Mouse (Mus musculus) liver, embryonic 14.5 days (tissue): ENCODE measurements around the gene Arid1a. TPM values are rescaled to one million over a fixed set of nuclear protein-coding genes. Genes with fewer than 3 reads are reported as not detected.
A peak's percentile ranks its signal among the peaks of the same experiment; 100 is the strongest.

Source experiments
- ATAC-seq: fragments of 200-750 bp; cut with Nextera tagmentation; 2 replicates; pipeline ENCODE4 v1.8.0; 2017; ENCODE audit warnings: moderate number of reproducible peaks, mild to moderate bottlenecking, moderate library complexity; ENCODE audit not compliant: insufficient read depth
- DNase-seq, 3 experiments: peaks; one replicate each; pipeline ENCODE4 v3.0.0-alpha.2; 2012 to 2013; ENCODE audit warnings: low read depth in 3 of 3, low spot score in 3 of 3
- H3K27ac ChIP-seq: fragments of 300-500 bp; sonication (generic); 2 replicates; pipeline ENCODE4 v1.5.1; 2014; ENCODE audit warnings: moderate library complexity, mild to moderate bottlenecking, control low read depth, inconsistent platforms
- H3K27me3 ChIP-seq: fragments of 300-500 bp; sonication (generic); 2 replicates; pipeline ENCODE4 v1.6.1; 2014; ENCODE audit warnings: mild to moderate bottlenecking, low read length, moderate library complexity; ENCODE audit not compliant: control insufficient read depth, insufficient read depth
- H3K36me3 ChIP-seq: fragments of 300-500 bp; sonication (generic); replicated peaks from 2 replicates; pipeline ENCODE4 v1.6.1; 2014; ENCODE audit warnings: low read depth; ENCODE audit not compliant: control insufficient read depth, insufficient read depth
- H3K4me1 ChIP-seq, 2 experiments: fragments of 200-500 bp in 1 of 2; fragments of 300-500 bp in 1 of 2; sonication (generic) in 1 of 2; replicated peaks; 2 replicates each; pipeline ENCODE4 v1.6.1; 2012 to 2014; ENCODE audit warnings: antibody characterized with exemption in 1 of 2, inconsistent platforms in 1 of 2, low read length in 1 of 2; ENCODE audit not compliant: control insufficient read depth in 2 of 2, insufficient read depth in 2 of 2
- H3K4me2 ChIP-seq: fragments of 300-500 bp; sonication (generic); 2 replicates; pipeline ENCODE4 v1.6.1; 2014; ENCODE audit warnings: low read depth, mild to moderate bottlenecking, control low read depth, moderate library complexity
- H3K4me3 ChIP-seq, 2 experiments: fragments of 200-500 bp in 1 of 2; fragments of 300-500 bp in 1 of 2; sonication (generic) in 1 of 2; 2 replicates each; pipeline ENCODE4 v1.5.1; 2012 to 2014; ENCODE audit warnings: low read depth in 2 of 2, low read length in 2 of 2, mild to moderate bottlenecking in 2 of 2, control low read depth in 1 of 2, inconsistent platforms in 1 of 2, moderate library complexity in 1 of 2; ENCODE audit not compliant: insufficient read depth in 1 of 2
- H3K9ac ChIP-seq: fragments of 300-500 bp; sonication (generic); replicated peaks from 2 replicates; pipeline ENCODE4 v1.6.1; 2014; ENCODE audit warnings: mild to moderate bottlenecking, control low read depth, moderate library complexity
- H3K9me3 ChIP-seq: fragments of 300-500 bp; sonication (generic); 2 replicates; pipeline ENCODE4 v1.6.1; 2016; ENCODE audit warnings: low read length, mixed read lengths; ENCODE audit not compliant: control insufficient read depth
- CTCF ChIP-seq: IDR thresholded peaks from 2 replicates; pipeline ENCODE4 v1.5.1; 2016; ENCODE audit warnings: antibody characterized with exemption, low read depth, control low read depth
- EP300 ChIP-seq: IDR thresholded peaks from 2 replicates; pipeline ENCODE4 v1.6.1; 2016; ENCODE audit warnings: antibody characterized with exemption, low read depth
- WGBS: fragments of 180-500 bp; shearing (Covaris S2); extraction: QIAGEN DNeasy Blood & Tissue Kit; methylation state at CpG from one replicate; pipeline ENCODE4 v1.1.7; 2014; ENCODE audit not compliant: insufficient replicate concordance; 5-methylcytosine and 5-hydroxymethylcytosine counted together
- polyA plus RNA-seq, 2 experiments: library from polyadenylated mRNA; depleted of rRNA in 1 of 2; stranded (reverse) in 1 of 2; unstranded in 1 of 2; fragments of >200 nt; fragmentation: Nextera tagmentation in 1 of 2; extraction: Ambion mirVana in 1 of 2; gene quantifications; 2 replicates each; pipeline versions ENCODE4 v1.2.1 to v1.2.3; 2012 to 2014

Arid1a gene
- polyA plus RNA-seq, 2 experiments = 7.4 to 11.9 TPM

GRCm38 (mm10) chr4:133755861-133756371 lies 653 bp downstream of the Arid1a start:
- Histone ChIP-seq H3K9ac (peak overlapping the region; percentile 99), H3K4me2 (peak overlapping the region; percentile 76), H3K36me3 (no peaks in the 10 kb centered on the region), H3K27ac (peak overlapping the region; percentile 94), H3K4me3 (peak overlapping the region; percentile 80 to 90), H3K9me3 (no peaks in the 10 kb centered on the region), H3K27me3 (no peaks in the 10 kb centered on the region), H3K4me1 (peaks cover 18 to 24% of the 10 kb centered on the region in 2 experiments)
- TF ChIP-seq EP300 = no peak
- TF ChIP-seq CTCF = no peak
- no peak for DNase-seq
- no peak for ATAC-seq
- 9% methylated on average over 11 of the region's 11 CpGs for WGBS

DNA sequence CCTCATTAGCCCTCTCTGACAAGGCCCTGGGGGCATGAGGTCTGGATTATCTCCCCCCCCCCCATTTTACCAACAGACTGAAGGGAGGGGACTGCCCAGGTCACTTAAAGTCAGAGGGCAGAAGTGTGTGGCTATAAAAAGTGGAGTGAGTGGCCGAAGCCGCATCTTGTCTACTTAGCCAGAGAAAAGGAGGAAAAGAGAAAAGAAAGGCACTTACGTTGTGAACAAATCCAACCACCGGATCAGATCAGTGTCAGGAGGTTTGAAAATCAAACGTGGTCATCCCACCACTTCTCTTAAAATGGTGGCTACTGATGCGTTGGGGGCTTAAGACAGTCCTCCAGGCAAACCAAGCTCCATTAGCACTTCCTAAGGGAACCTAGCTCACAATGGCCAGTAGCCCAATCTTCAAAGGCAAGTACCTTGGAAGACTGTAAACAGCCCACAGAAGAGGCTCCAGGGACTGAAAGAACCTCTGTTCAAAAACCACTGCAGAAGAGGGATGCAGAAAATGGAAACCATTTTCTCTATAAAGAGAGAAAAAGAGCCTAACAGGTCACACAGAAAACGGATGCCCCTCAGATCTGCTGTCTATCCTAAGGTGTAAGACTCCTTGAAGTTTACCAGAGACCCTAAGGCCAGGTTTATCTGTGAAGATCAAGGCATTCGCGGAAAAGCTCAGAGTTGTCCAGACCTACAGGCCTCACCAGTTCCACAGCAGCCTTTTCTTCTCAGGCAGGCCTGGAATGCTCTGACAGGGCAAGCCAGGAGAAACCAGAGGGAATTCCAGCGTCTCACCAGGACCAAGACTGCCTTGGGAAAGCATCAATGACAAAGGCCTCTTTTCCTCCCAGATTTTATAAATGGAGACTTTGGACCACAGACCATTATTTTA lies 1.5 kb downstream of the Arid1a start:
- H3K36me3 ChIP-seq = no peaks in the 10 kb centered on the region
- H3K9ac ChIP-seq = peak overlapping the region; percentile 99
- H3K4me2 ChIP-seq = peak overlapping the region; percentile 76
- 16% methylated on average over 10 of the region's 10 CpGs for WGBS
- H3K9me3 ChIP-seq = no peaks in the 10 kb centered on the region
- TF ChIP-seq EP300 (no peak), CTCF (no peak)
- no peaks in the 10 kb centered on the region for H3K27me3 ChIP-seq
- DNase-seq = no peak
- peak overlapping the region; percentile 94 for H3K27ac ChIP-seq
- H3K4me3 ChIP-seq = peak overlapping the region; percentile 61 to 90
- peaks cover 24 to 31% of the 10 kb centered on the region in 2 experiments for H3K4me1 ChIP-seq
- ATAC-seq = no peak

GRCm38 (mm10) chr4:133754238-133754637 lies 2.3 kb downstream of the Arid1a start:
- DNase-seq = peak; percentile 92 to 94 (median 93)
- H3K9me3 ChIP-seq = no peaks in the 10 kb centered on the region
- peak; percentile 75 for ATAC-seq
- no peaks in the 10 kb centered on the region for H3K27me3 ChIP-seq
- H3K36me3 ChIP-seq = peaks cover 6% of the 10 kb centered on the region
- peak; percentile 54 for TF ChIP-seq EP300
- no peak for TF ChIP-seq CTCF
- H3K4me1 ChIP-seq = peaks cover 27 to 33% of the 10 kb centered on the region in 2 experiments
- H3K4me2 ChIP-seq = peak overlapping the region; percentile 76
- WGBS = 0% methylated on average over 31 of the region's 50 CpGs
- peak overlapping the region; percentile 94 for H3K27ac ChIP-seq
- H3K4me3 ChIP-seq = peak overlapping the region; percentile 61 to 90
- peak overlapping the region; percentile 99 for H3K9ac ChIP-seq

- H3K27me3 ChIP-seq = no peaks in the 10 kb centered on the region
- peak overlapping the region; percentile 94 for H3K27ac ChIP-seq
- H3K36me3 ChIP-seq = peaks cover 13% of the 10 kb centered on the region
- peak in 1 of 3 experiments; percentile 43 for DNase-seq
- H3K9ac ChIP-seq = peak overlapping the region; percentile 99
- ATAC-seq = peak; percentile 49
- peak overlapping the region; percentile 76 for H3K4me2 ChIP-seq
- H3K9me3 ChIP-seq = no peaks in the 10 kb centered on the region
- peaks cover 27 to 37% of the 10 kb centered on the region in 2 experiments for H3K4me1 ChIP-seq
- TF ChIP-seq EP300 (no peak), CTCF (no peak)
- 2% methylated on average over 54 of the region's 99 CpGs for WGBS
- H3K4me3 ChIP-seq = peak overlapping the region; percentile 90 to 96
Observed at GRCm38 (mm10) chr4:133753375-133754190, 3.0 kb downstream of the Arid1a start.
